Mouse (Mus musculus) heart, embryonic 10.5 days (tissue): ENCODE results near the gene Pradc1. TPM values are rescaled to one million over a fixed set of nuclear protein-coding genes. Genes with fewer than 3 reads are reported as not detected.

Experiments
- DNase-seq: peaks from one replicate; pipeline ENCODE4 v3.0.0-alpha.2; 2017; ENCODE audit warnings: low spot score
- H3K27ac ChIP-seq: fragments of 300-500 bp; sonication (generic); 2 replicates; pipeline ENCODE4 v1.5.1; 2016; ENCODE audit warnings: mild to moderate bottlenecking
- H3K27me3 ChIP-seq: fragments of 300-500 bp; sonication (generic); 2 replicates; pipeline ENCODE4 v1.6.1; 2016; ENCODE audit warnings: mild to moderate bottlenecking; ENCODE audit not compliant: poor library complexity, insufficient read depth, severe bottlenecking
- H3K36me3 ChIP-seq: fragments of 300-500 bp; sonication (generic); 2 replicates; pipeline ENCODE4 v1.6.1; 2016; ENCODE audit warnings: mild to moderate bottlenecking, moderate library complexity
- H3K4me1 ChIP-seq: fragments of 300-500 bp; sonication (generic); 2 replicates; pipeline ENCODE4 v1.6.1; 2016; ENCODE audit warnings: mild to moderate bottlenecking
- H3K4me3 ChIP-seq: fragments of 300-500 bp; sonication (generic); 2 replicates; pipeline ENCODE4 v1.5.1; 2016; ENCODE audit warnings: mild to moderate bottlenecking, moderate library complexity
- H3K9me3 ChIP-seq: fragments of 300-500 bp; sonication (generic); 2 replicates; pipeline ENCODE4 v1.6.1; 2016; ENCODE audit warnings: mild to moderate bottlenecking, moderate library complexity
- WGBS: fragments of 180-500 bp; shearing (Covaris S2); methylation state at CpG from one replicate; pipeline ENCODE4 v1.1.7; 2016; 5-methylcytosine and 5-hydroxymethylcytosine counted together
- polyA plus RNA-seq: library from polyadenylated mRNA; unstranded; fragments of >200 nt; fragmentation: Nextera tagmentation; extraction: Ambion mirVana; gene quantifications from 2 replicates; pipeline ENCODE4 v1.2.1, GENCODE M21; 2016

Gene Pradc1
- polyA plus RNA-seq, result 38.9 and 48.2 TPM in 2 replicates

- H3K4me3 ChIP-seq, result peak within 1 kb of the TSS; percentile 78
- peaks cover 31% of the 10 kb centered on the region for H3K4me1 ChIP-seq
- WGBS, result under 1% methylated on average over 54 of the region's 54 CpGs
- DNase-seq, result peak; percentile 99
- H3K27me3 ChIP-seq, result no peaks in the 10 kb centered on the region
- no peaks in the 10 kb centered on the region for H3K9me3 ChIP-seq
- peaks cover 10% of the 10 kb centered on the region for H3K36me3 ChIP-seq
- peak within 1 kb of the TSS; percentile 97 for H3K27ac ChIP-seq
Observed at GRCm38 (mm10) chr6:85451664-85452410, at the start of gene Pradc1. Pradc1 (minus strand) TSS chr6:85451970.

DNA sequence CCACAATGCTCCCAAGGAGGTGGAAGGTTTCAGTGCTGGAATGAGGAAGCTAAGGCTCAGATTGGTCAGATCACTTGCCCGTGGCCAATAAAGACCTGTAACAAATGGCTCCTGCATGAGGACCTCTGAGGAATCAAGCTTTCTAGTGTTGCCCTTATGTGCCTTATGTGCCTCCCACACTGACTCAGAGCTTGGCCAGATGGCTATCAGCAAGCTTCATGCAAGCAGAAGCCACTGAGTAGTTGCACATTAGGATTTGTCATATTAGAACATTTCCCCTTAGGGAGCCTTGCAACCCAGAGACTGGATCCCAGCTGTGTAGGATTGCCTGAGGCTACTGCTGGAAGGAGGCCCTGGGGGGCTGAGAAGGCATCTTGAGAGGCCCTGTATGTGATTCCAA, 48.6 kb upstream of the Pradc1 start:
- H3K27me3 ChIP-seq, result peaks cover 60% of the 10 kb centered on the region
- WGBS, result 81% methylated on average over 1 of the region's 1 CpGs

GRCm38 (mm10) chr6:85498147-85498546, 46.4 kb upstream of the Pradc1 start:
- Histone ChIP-seq H3K4me1 (peaks cover 14% of the 10 kb centered on the region), H3K27me3 (peaks cover 37% of the 10 kb centered on the region), H3K4me3 (no peak overlapping the region), H3K27ac (no peak overlapping the region), H3K9me3 (no peaks in the 10 kb centered on the region), H3K36me3 (no peaks in the 10 kb centered on the region)
- 55% methylated on average over 9 of the region's 9 CpGs for WGBS
- DNase-seq, result no peak

More for the DNA sequence above, 48.6 kb upstream of the Pradc1 start:
- Histone ChIP-seq H3K27ac (no peak overlapping the region), H3K9me3 (no peaks in the 10 kb centered on the region), H3K36me3 (no peaks in the 10 kb centered on the region), H3K4me3 (no peak overlapping the region), H3K4me1 (peaks cover 14% of the 10 kb centered on the region)
- no peak for DNase-seq

- peaks cover 25% of the 10 kb centered on the region for H3K27me3 ChIP-seq
- no peak overlapping the region for H3K4me3 ChIP-seq
- no peak overlapping the region for H3K27ac ChIP-seq
- H3K9me3 ChIP-seq, result no peaks in the 10 kb centered on the region
- H3K36me3 ChIP-seq, result no peaks in the 10 kb centered on the region
- peaks cover 2% of the 10 kb centered on the region for H3K4me1 ChIP-seq
- no peak for DNase-seq
Observed at GRCm38 (mm10) chr6:85496976-85497375, 45.2 kb upstream of the Pradc1 start.

DNA sequence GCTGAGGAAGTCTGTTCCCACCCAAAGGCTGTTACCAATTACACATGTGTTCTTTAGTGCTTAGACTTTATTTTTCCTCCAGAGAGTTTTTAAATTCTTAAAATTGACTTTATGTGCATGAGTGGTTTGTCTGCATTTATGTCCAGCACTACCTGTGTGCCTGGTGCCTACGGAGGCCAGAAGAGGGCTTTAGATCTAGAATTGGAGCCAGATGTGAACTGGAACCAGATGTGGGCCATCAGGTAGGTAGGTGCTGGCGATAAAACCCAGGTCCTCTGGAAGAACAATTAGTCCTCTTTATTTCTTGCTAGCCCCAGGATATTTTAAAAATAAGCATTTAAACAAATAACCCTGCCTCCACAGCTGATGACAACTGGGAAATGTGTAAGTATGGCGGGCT, 39.8 kb upstream of the Pradc1 start:
- no peak for DNase-seq

GRCm38 (mm10) chr6:85490252-85490651, 38.5 kb upstream of the Pradc1 start:
- Histone ChIP-seq H3K4me1 (0 out of 2 replicates have a peak, but pooled peaks cover 4% of the 10 kb centered on the region), H3K4me3 (no peak overlapping the region), H3K36me3 (no peaks in the 10 kb centered on the region), H3K9me3 (no peaks in the 10 kb centered on the region), H3K27me3 (peaks cover 33% of the 10 kb centered on the region), H3K27ac (no peak overlapping the region)
- DNase-seq, result no peak
- 85% methylated on average over 4 of the region's 4 CpGs for WGBS

More for the DNA sequence above, 39.8 kb upstream of the Pradc1 start:
- Histone ChIP-seq H3K36me3 (no peaks in the 10 kb centered on the region), H3K27ac (no peak overlapping the region), H3K4me1 (0 out of 2 replicates have a peak, but pooled peaks cover 4% of the 10 kb centered on the region), H3K27me3 (peaks cover 24% of the 10 kb centered on the region), H3K9me3 (no peaks in the 10 kb centered on the region), H3K4me3 (no peak overlapping the region)
- WGBS, result 75% methylated on average over 3 of the region's 3 CpGs

- H3K4me1 ChIP-seq, result 0 out of 2 replicates have a peak, but pooled peaks cover 4% of the 10 kb centered on the region
- H3K27ac ChIP-seq, result no peak overlapping the region
- H3K27me3 ChIP-seq, result peaks cover 39% of the 10 kb centered on the region
- 70% methylated on average over 3 of the region's 3 CpGs for WGBS
- no peak overlapping the region for H3K4me3 ChIP-seq
- no peaks in the 10 kb centered on the region for H3K36me3 ChIP-seq
- DNase-seq, result no peak
- H3K9me3 ChIP-seq, result no peaks in the 10 kb centered on the region
Observed at GRCm38 (mm10) chr6:85489717-85490116, 37.9 kb upstream of the Pradc1 start.

GRCm38 (mm10) chr6:85488510-85488909, 36.7 kb upstream of the Pradc1 start:
- 73% methylated on average over 4 of the region's 4 CpGs for WGBS
- Histone ChIP-seq H3K27me3 (peaks cover 51% of the 10 kb centered on the region), H3K27ac (no peak overlapping the region)

DNA sequence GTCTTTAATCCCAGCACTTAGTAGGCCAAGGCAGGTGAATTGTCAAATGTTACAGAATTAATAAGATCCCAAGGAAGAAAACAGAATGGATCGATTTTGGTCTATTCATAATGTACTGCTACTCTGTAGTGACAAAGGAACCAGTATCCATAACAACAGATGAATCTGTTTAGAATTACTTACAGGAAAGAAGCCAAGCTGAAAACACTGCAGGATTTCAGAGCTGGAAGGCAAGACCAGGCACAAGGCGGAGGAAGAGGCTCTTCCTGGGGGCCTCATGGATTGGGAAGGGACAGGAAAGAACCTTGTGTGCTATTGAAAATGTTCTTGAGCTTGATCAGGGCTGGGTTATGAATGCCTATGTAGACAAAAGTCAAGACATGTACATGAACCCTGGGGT, 34.0 kb upstream of the Pradc1 start:
- Histone ChIP-seq H3K27ac (no peak overlapping the region), H3K4me1 (peaks cover 15% of the 10 kb centered on the region), H3K27me3 (peaks cover 78% of the 10 kb centered on the region), H3K9me3 (no peaks in the 10 kb centered on the region), H3K4me3 (no peak overlapping the region), H3K36me3 (no peaks in the 10 kb centered on the region)
- WGBS, result 74% methylated on average over 2 of the region's 2 CpGs
- no peak for DNase-seq

More at GRCm38 (mm10) chr6:85488510-85488909, 36.7 kb upstream of the Pradc1 start:
- Histone ChIP-seq H3K4me1 (peaks cover 15% of the 10 kb centered on the region), H3K4me3 (no peak overlapping the region), H3K9me3 (no peaks in the 10 kb centered on the region), H3K36me3 (no peaks in the 10 kb centered on the region)
- no peak for DNase-seq

- no peak for DNase-seq
- 3% methylated on average over 92 of the region's 92 CpGs for WGBS
- Histone ChIP-seq H3K27ac (no peak overlapping the region), H3K36me3 (no peaks in the 10 kb centered on the region), H3K9me3 (no peaks in the 10 kb centered on the region), H3K4me3 (peak overlapping the region; percentile 50), H3K4me1 (peaks cover 15% of the 10 kb centered on the region), H3K27me3 (peaks cover 92% of the 10 kb centered on the region)
Observed at GRCm38 (mm10) chr6:85483843-85484721, 32.3 kb upstream of the Pradc1 start.

DNA sequence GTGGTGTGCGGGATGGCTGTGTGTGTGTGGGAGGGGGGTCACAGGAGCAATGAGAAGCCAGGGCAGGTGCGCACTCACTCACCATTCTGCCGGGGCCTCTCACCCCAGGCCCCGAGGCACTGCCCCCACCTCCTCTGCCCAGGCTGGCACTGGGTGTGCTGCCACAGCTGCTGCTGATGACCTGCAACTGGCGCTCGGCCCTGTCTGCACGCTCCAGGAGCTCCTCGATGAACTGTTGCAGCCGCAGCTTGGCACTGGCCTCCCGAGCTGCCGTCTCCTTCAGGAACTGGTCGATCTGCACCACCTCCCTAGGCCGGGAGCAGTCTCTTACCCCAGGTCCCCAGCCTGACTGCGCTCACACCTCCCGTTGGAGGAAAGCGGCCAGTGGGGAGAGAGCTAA, 28.9 kb upstream of the Pradc1 start:
- H3K27me3 ChIP-seq, result peaks cover 98% of the 10 kb centered on the region
- H3K9me3 ChIP-seq, result no peaks in the 10 kb centered on the region
- no peaks in the 10 kb centered on the region for H3K36me3 ChIP-seq
- WGBS, result 75% methylated on average over 16 of the region's 16 CpGs
- no peak for DNase-seq
- H3K4me3 ChIP-seq, result no peak overlapping the region
- H3K27ac ChIP-seq, result no peak overlapping the region
- H3K4me1 ChIP-seq, result peaks cover 11% of the 10 kb centered on the region

GRCm38 (mm10) chr6:85479979-85480378, 28.2 kb upstream of the Pradc1 start:
- H3K27me3 ChIP-seq, result peaks cover 97% of the 10 kb centered on the region
- H3K9me3 ChIP-seq, result no peaks in the 10 kb centered on the region
- no peak overlapping the region for H3K4me3 ChIP-seq
- H3K4me1 ChIP-seq, result peaks cover 11% of the 10 kb centered on the region
- no peaks in the 10 kb centered on the region for H3K36me3 ChIP-seq
- WGBS, result 81% methylated on average over 5 of the region's 5 CpGs
- no peak for DNase-seq
- H3K27ac ChIP-seq, result no peak overlapping the region

- Histone ChIP-seq H3K4me1 (no peaks in the 10 kb centered on the region), H3K36me3 (no peaks in the 10 kb centered on the region), H3K9me3 (no peaks in the 10 kb centered on the region), H3K27ac (no peak overlapping the region), H3K4me3 (no peak overlapping the region), H3K27me3 (peaks cover 95% of the 10 kb centered on the region)
- no peak for DNase-seq
- WGBS, result 27% methylated on average over 14 of the region's 14 CpGs
Observed at GRCm38 (mm10) chr6:85478416-85478815, 26.6 kb upstream of the Pradc1 start.
